Mouse (Mus musculus): Measurements from ENCODE around the gene Rspry1. TPM values are rescaled to one million over a fixed set of nuclear protein-coding genes. Genes with fewer than 3 reads are reported as not detected.

Gene Rspry1
- polyA plus RNA-seq, 1 experiment from 2014 or later: 26.8 TPM

GRCm38 (mm10) chr8:94694701-94695100, 93.0 kb downstream of the Rspry1 start:
- WGBS: 7% methylated on average over 6 of the region's 6 CpGs
- Histone ChIP-seq H3K36me3 (ENCODE audit: control insufficient read depth, insufficient read depth) (no peaks in the 10 kb centered on the region), H3K4me2 (ENCODE audit: low read depth, low read length) (no peak overlapping the region), H3K27ac (ENCODE audit: low read length) (no peak overlapping the region), H3K27me3 (ENCODE audit: control insufficient read depth, insufficient read depth, low read length) (peaks cover 56% of the 10 kb centered on the region), H3K4me3 (ENCODE audit: low read length) (no peak overlapping the region), H3K9ac (ENCODE audit: low read length) (no peak overlapping the region), H3K9me3 (replicated peaks; ENCODE audit: control insufficient read depth, low read length) (no peaks in the 10 kb centered on the region), H3K4me1 (ENCODE audit: control insufficient read depth, insufficient read depth, low read length) (0 out of 2 replicates have a peak, but pooled peaks cover 4% of the 10 kb centered on the region)
- no peak for ATAC-seq (replicated peaks; ENCODE audit: extremely low read depth, insufficient read depth, low FRiP score)

DNA sequence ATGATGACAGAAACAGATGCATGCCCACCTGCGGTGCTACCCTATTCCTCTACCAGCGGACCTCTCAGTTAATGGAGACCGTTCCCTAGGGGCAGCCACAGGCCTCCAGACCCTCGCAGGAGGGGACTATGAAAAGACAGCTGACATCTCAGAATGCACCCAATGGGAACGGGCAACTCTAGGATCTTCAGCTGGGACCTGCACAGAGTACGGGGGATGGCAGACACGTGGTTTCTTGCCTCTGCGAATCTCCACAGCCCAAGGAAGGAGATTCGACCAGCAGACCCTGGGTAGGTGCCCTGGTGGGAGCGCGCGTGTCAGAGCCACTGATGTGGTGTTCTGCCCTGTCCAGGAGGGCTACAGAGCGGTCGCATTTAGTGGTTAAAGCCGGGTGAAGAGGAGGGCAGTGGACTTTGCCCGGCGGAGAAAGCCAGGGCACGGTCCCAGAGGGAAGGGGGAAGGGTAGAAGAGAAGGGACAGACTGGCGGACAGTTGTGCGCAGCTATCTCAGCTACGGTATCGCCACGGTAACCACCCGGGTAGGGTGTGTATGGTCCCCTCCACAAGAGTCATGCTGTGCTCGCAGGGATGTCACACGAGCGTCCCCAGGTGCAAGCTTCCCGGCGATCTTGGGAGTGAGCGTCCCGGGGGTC, 93.7 kb downstream of the Rspry1 start:
- under 1% methylated on average over 31 of the region's 31 CpGs for WGBS
- Histone ChIP-seq H3K36me3 (ENCODE audit: control insufficient read depth, insufficient read depth) (no peaks in the 10 kb centered on the region), H3K27ac (ENCODE audit: low read length) (no peak overlapping the region), H3K4me2 (ENCODE audit: low read depth, low read length) (peak overlapping the region; percentile 65), H3K27me3 (ENCODE audit: control insufficient read depth, insufficient read depth, low read length) (peaks cover 56% of the 10 kb centered on the region), H3K9me3 (replicated peaks; ENCODE audit: control insufficient read depth, low read length) (no peaks in the 10 kb centered on the region), H3K4me3 (ENCODE audit: low read length) (peak overlapping the region; percentile 43), H3K9ac (ENCODE audit: low read length) (no peak overlapping the region), H3K4me1 (ENCODE audit: control insufficient read depth, insufficient read depth, low read length) (0 out of 2 replicates have a peak, but pooled peaks cover 4% of the 10 kb centered on the region)
- no peak; the same call in 1 of the 2 replicates for ATAC-seq (replicated peaks; ENCODE audit: extremely low read depth, insufficient read depth, low FRiP score)

DNA sequence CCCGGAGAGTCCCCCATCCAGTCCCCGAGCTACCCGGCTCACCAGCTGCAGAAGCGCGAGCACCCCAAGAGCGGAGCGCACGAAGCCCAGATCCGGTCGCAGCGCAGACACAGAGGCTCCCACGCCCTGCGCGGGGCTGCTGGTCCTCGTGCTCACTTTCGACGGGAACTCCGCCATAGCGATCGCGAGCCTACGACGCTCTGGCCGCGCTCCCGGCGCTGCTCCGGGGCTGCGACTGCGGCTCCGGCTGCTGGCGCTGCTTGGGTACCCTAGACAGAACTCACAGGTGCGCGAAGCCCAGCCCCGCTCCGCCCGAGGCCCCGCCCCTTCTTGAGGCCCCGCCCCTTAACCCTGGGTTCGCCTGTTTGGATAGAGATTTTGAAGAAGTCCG, 94.3 kb downstream of the Rspry1 start, which contains the start of gene Pllp:
Pllp (minus strand) TSS at position 285 of the 391 bp plus-strand sequence.
- Histone ChIP-seq H3K27ac (ENCODE audit: low read length) (no peak within 1 kb of the TSS), H3K9ac (ENCODE audit: low read length) (no peak within 1 kb of the TSS)
- ATAC-seq (replicated peaks; ENCODE audit: extremely low read depth, insufficient read depth, low FRiP score): peak; percentile 33; the same call in 1 of the 2 replicates

GRCm38 (mm10) chr8:94696566-94696965, 94.8 kb downstream of the Rspry1 start:
- WGBS: 46% methylated on average over 3 of the region's 3 CpGs
- H3K27ac ChIP-seq (ENCODE audit: low read length): no peak overlapping the region
- no peak overlapping the region for H3K9ac ChIP-seq (ENCODE audit: low read length)
- H3K4me3 ChIP-seq (ENCODE audit: low read length): 0 out of 2 replicates have a peak overlapping the region, but pooled peaks have one; percentile 43
- peaks cover 56% of the 10 kb centered on the region for H3K27me3 ChIP-seq (ENCODE audit: control insufficient read depth, insufficient read depth, low read length)
- no peak overlapping the region; the same call in 1 of the 2 replicates for H3K4me2 ChIP-seq (ENCODE audit: low read depth, low read length)
- H3K4me1 ChIP-seq (ENCODE audit: control insufficient read depth, insufficient read depth, low read length): 0 out of 2 replicates have a peak, but pooled peaks cover 4% of the 10 kb centered on the region
- no peaks in the 10 kb centered on the region for H3K9me3 ChIP-seq (replicated peaks; ENCODE audit: control insufficient read depth, low read length)
- no peaks in the 10 kb centered on the region for H3K36me3 ChIP-seq (ENCODE audit: control insufficient read depth, insufficient read depth)
- no peak for ATAC-seq (replicated peaks; ENCODE audit: extremely low read depth, insufficient read depth, low FRiP score)

More for the DNA sequence above, 94.3 kb downstream of the Rspry1 start, which contains the start of gene Pllp:
- no peaks in the 10 kb centered on the region for H3K9me3 ChIP-seq (replicated peaks; ENCODE audit: control insufficient read depth, low read length)
- WGBS: under 1% methylated on average over 41 of the region's 41 CpGs
- H3K4me1 ChIP-seq (ENCODE audit: control insufficient read depth, insufficient read depth, low read length): 0 out of 2 replicates have a peak, but pooled peaks cover 4% of the 10 kb centered on the region
- H3K36me3 ChIP-seq (ENCODE audit: control insufficient read depth, insufficient read depth): no peaks in the 10 kb centered on the region
- H3K4me3 ChIP-seq (ENCODE audit: low read length): peak within 1 kb of the TSS; percentile 43
- H3K27me3 ChIP-seq (ENCODE audit: control insufficient read depth, insufficient read depth, low read length): peaks cover 56% of the 10 kb centered on the region
- H3K4me2 ChIP-seq (ENCODE audit: low read depth, low read length): peak within 1 kb of the TSS; percentile 65

GRCm38 (mm10) chr8:94697956-94698355, 96.2 kb downstream of the Rspry1 start:
- H3K9ac ChIP-seq (ENCODE audit: low read length): no peak overlapping the region
- no peak for ATAC-seq (replicated peaks; ENCODE audit: extremely low read depth, insufficient read depth, low FRiP score)

GRCm38 (mm10) chr8:94699366-94699765, 97.6 kb downstream of the Rspry1 start:
- Histone ChIP-seq H3K27ac (ENCODE audit: low read length) (no peak overlapping the region), H3K4me1 (ENCODE audit: control insufficient read depth, insufficient read depth, low read length) (0 out of 2 replicates have a peak, but pooled peaks cover 8% of the 10 kb centered on the region), H3K4me3 (ENCODE audit: low read length) (no peak overlapping the region), H3K9ac (ENCODE audit: low read length) (no peak overlapping the region), H3K4me2 (ENCODE audit: low read depth, low read length) (no peak overlapping the region), H3K27me3 (ENCODE audit: control insufficient read depth, insufficient read depth, low read length) (peaks cover 36% of the 10 kb centered on the region), H3K9me3 (replicated peaks; ENCODE audit: control insufficient read depth, low read length) (no peaks in the 10 kb centered on the region), H3K36me3 (ENCODE audit: control insufficient read depth, insufficient read depth) (no peaks in the 10 kb centered on the region)
- no peak for ATAC-seq (replicated peaks; ENCODE audit: extremely low read depth, insufficient read depth, low FRiP score)
- 71% methylated on average over 16 of the region's 16 CpGs for WGBS

More at GRCm38 (mm10) chr8:94697956-94698355, 96.2 kb downstream of the Rspry1 start:
- Histone ChIP-seq H3K4me2 (ENCODE audit: low read depth, low read length) (no peak overlapping the region), H3K4me3 (ENCODE audit: low read length) (no peak overlapping the region), H3K36me3 (ENCODE audit: control insufficient read depth, insufficient read depth) (no peaks in the 10 kb centered on the region), H3K4me1 (ENCODE audit: control insufficient read depth, insufficient read depth, low read length) (0 out of 2 replicates have a peak, but pooled peaks cover 8% of the 10 kb centered on the region), H3K9me3 (replicated peaks; ENCODE audit: control insufficient read depth, low read length) (no peaks in the 10 kb centered on the region), H3K27ac (ENCODE audit: low read length) (no peak overlapping the region), H3K27me3 (ENCODE audit: control insufficient read depth, insufficient read depth, low read length) (peaks cover 50% of the 10 kb centered on the region)
- WGBS: 72% methylated on average over 6 of the region's 6 CpGs

GRCm38 (mm10) chr8:94700421-94700935, 98.7 kb downstream of the Rspry1 start:
- no peak for ATAC-seq (replicated peaks; ENCODE audit: extremely low read depth, insufficient read depth, low FRiP score)
- Histone ChIP-seq H3K4me3 (ENCODE audit: low read length) (no peak overlapping the region), H3K4me2 (ENCODE audit: low read depth, low read length) (no peak overlapping the region), H3K9me3 (replicated peaks; ENCODE audit: control insufficient read depth, low read length) (no peaks in the 10 kb centered on the region), H3K36me3 (ENCODE audit: control insufficient read depth, insufficient read depth) (no peaks in the 10 kb centered on the region), H3K27ac (ENCODE audit: low read length) (no peak overlapping the region), H3K4me1 (ENCODE audit: control insufficient read depth, insufficient read depth, low read length) (peaks cover 8% of the 10 kb centered on the region; the same call in 1 of the 2 replicates), H3K27me3 (ENCODE audit: control insufficient read depth, insufficient read depth, low read length) (peaks cover 25% of the 10 kb centered on the region), H3K9ac (ENCODE audit: low read length) (no peak overlapping the region)
- whole genome bisulfite sequencing: 71% methylated on average over 4 of the region's 4 CpGs

DNA sequence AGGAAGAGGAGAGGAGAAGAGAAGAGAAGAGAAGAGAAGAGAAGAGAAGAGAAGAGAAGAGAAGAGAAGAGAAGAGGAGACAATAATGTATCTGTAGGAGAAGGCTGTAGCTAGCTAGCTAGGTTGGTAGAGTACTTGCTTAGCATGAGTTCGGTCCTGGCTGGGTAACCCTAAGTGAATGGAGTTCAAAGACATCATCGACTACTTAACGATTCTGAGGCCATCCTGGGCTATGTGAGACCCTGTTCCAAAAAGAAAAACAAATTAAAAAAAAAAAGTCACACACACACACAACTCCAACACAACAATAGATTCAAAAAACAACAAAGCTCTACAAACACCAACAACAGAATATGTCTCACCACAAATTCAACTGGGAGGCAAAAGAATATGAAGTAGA, 100.4 kb downstream of the Rspry1 start:
- H3K9ac ChIP-seq (ENCODE audit: low read length): no peak overlapping the region
- H3K4me1 ChIP-seq (ENCODE audit: control insufficient read depth, insufficient read depth, low read length): peaks cover 9% of the 10 kb centered on the region
- H3K27ac ChIP-seq (ENCODE audit: low read length): no peak overlapping the region
- H3K4me3 ChIP-seq (ENCODE audit: low read length): no peak overlapping the region
- 76% methylated on average over 3 of the region's 3 CpGs for WGBS
- no peaks in the 10 kb centered on the region for H3K36me3 ChIP-seq (ENCODE audit: control insufficient read depth, insufficient read depth)
- peaks cover 8% of the 10 kb centered on the region for H3K27me3 ChIP-seq (ENCODE audit: control insufficient read depth, insufficient read depth, low read length)
- H3K9me3 ChIP-seq (replicated peaks; ENCODE audit: control insufficient read depth, low read length): no peaks in the 10 kb centered on the region
- ATAC-seq (replicated peaks; ENCODE audit: extremely low read depth, insufficient read depth, low FRiP score): no peak
- peak overlapping the region; percentile 86; the same call in 1 of the 2 replicates for H3K4me2 ChIP-seq (ENCODE audit: low read depth, low read length)

All from heart, embryonic 16.5 days (tissue).